Mouse (Mus musculus) kidney, adult 18-20 months (tissue): ENCODE data around the gene Fam193a.

Source experiments
- DNase-seq: peaks from one replicate; pipeline ENCODE4 v3.0.0; 2021

Gene Fam193a

DNA sequence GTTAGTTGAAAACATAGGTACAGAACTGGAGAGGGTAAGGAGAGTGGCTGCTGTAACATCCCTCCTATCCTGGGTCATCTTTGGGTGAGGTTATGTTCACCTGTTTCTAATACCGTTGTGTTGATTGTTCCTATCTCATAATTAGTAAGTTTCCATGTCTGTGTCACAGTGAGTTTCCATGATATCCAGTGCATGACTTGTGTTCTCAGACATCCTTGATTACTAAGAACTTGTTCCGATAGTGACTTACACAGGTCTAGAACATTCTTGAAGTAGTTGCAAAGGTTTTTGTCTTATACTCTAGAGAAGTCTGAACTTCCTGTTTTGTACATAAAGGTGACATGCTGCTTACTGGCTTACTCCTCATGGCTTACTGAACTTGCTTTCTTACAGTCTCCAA is 96.9 kb downstream of the Fam193a start:
- DNase-seq, result no peak

DNA sequence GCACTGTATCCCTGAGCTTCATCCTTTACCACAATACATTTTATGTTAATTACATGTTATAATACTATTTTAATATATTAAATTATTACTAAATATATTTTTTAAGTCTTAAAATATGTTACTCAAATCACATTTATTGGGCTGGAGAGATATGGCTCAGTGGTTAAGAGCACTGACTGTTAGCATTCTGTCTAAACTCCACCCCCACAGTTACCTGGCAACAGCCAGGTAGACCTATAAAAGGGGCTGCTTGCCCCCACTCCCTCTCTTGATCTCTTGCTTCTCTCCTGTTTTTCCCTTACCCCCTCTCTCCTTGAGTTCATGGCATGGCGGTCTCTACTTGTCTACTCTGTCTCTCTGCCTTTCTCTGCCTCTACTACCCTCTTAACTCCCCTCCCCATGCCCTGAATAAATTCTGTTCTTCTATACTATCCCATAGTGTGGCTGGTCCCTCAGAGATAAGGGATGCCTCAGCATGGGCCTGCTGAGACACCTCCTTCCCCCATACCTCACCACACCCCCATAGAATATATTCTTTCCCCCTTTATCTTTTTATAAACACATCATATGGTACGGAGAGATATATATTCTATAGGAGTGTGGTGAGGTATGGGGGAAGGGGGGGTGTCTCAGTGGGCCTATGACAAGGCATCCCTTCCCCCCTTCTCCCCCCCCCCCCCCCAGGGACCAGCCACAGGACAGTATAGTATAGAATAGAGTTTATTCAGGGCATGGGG is 98.5 kb downstream of the Fam193a start:
- DNase-seq, result no peak

DNA sequence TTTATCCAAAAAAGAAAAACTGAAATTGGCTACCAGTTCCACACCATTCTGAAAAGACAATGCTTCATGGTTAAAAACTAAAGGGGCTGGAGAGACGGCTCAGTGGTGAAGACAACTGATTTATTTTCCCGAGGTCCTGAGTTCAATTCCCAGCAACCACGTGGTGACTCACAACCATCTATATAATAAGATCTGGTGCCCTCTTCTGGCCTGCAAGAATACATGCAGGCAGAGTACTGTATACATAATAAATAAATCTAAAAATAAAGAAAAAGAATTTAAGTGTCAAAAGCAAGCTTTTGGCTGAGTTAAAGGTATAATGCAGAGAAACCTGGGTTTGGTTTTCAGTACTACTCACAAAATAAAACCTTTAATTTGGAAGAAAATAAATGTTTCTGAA is 111.2 kb downstream of the Fam193a start:
- no peak for DNase-seq

DNA sequence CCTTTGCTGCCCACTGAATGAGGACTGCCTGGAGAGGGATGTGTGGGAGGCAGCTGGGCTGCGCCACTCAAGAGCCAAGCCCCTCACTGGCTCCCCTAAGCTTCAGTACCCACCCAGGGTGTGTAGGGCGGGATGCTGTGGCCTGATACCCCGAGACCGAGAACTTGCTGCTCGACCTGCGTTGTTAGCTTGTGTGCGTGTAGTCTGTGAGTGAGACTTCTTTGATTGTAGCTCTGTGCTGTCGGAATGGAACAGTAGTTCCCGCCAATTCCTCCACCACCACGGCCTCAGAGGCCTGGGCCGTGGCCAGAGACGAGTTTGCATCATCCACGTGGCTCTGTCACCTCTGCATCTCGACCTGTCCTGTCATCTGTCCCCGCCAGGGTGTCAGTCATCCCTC is 116.0 kb downstream of the Fam193a start:
- DNase-seq, result no peak

DNA sequence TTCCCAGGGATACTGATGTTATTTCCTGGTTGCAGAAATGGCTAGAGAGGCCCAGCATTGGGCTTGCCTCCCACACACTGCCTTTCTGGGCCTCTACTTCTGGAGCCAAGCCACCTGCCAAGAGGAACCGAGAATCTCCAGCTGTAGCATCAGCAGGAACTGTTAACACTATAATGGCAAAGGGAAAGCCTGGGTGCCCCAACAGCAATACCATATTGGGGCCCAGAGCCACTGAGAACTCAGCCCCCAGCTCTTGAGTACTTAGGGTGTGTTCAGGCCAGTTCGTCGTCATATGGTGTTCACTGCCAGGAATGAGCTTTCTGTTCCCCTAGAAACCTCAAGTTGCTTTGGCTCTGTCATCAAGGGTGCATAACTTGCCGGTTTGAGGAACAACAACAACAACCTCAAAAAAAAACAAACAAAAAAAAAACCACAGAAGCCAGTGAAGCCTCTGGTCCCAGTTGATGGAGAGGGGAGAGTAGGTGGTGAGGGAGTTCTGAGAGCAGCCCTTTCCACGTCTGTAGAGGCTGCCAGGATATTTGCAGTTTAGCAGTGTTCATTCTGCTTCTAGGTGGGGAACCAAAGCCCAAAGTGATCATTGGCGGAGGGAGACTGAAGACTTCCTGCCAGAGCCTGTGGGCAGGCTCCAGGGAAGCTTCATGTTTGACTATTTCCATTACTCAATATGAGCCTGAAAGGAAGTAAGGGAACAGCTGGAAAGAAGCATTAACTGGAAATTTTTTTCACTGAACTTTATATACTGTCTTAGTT is 117.8 kb downstream of the Fam193a start:
- no peak for DNase-seq

DNA sequence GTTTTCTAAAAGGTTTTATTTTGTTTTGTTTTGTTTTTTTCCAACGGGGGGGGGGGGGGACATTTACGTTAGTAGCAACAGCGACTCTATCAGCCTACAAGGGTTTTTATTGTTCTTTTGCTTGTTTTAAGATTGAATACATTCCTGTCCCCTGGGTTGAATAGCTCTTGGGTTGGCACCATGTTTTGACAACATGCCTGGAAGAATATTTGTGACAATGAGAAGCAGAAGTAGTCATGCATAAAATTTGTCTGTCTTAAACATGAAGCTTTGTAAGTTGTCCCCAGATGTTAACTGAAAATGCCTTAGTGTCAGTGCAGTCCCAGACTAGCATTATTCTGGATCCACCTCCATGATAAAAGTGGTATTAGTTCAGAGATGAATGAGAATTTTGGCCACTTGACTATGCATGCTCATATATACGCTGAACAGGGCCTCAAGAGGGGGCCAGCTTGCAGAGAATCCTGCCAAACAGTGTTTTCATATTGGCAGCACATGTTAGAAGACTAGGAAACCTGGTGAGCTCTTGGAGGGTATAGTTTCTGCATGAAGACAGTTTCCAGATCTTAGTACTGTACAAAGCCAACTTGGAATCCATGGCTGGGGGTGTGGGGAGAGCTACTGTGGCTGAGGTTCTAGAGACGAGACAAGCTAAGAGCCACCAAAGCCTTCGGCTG is 119.1 kb downstream of the Fam193a start:
- no peak for DNase-seq

DNA sequence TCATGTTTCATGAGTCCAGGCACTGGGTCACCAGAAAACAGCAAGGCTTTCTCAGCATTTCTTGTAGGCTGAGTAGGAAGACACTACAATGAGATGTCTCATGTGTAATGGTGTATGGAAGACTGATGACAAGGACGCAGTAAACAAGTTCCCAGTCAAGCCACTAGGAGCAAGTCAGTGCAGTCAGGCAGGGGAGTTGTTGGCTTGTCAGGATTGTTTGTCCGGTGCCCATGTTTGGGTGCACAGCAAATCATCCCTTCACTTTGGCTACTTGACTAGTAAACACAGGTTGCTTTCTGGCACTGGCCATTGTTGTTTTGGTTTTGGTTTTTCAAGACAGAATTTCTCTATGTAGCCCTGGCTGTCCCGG is 119.7 kb downstream of the Fam193a start:
- DNase-seq, result no peak

DNA sequence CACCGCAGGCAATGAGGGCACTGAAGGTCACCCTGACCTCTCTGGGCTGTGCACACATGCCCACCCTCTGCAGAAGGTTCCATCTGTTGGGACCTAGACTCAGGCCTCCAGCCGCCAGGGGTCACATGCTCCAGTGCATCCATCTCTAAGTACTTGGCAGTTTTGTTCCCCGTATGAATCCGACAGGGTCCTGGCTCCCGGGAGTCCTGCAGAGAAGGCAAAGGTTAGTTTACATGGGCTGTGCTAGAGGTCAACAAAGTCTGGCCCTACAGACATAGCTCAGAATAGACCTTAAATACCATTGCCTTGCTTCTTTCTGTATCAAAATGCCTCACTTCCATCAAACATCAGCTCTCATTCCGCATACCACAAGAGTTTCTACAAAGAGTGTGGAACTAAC is 127.0 kb downstream of the Fam193a start:
- no peak for DNase-seq

DNA sequence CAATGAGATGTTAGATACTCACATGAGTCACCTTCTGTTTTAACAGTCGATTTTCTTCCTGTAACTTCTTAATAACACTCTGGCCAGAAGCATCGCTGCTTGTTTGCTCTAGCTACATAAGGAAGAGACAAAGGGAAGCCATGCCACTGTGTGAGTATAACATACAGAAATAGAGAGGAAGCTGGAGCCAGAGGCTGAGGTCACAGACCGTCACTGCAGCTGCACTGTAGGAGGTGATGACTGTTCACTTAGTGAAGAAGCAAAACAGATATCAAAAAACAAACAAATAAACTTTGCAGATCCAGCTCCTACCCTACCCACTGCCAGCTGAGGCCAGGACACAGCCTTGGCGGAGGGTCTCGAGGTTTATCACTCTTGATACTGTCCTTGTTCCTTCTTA is 131.2 kb downstream of the Fam193a start:
- no peak for DNase-seq

DNA sequence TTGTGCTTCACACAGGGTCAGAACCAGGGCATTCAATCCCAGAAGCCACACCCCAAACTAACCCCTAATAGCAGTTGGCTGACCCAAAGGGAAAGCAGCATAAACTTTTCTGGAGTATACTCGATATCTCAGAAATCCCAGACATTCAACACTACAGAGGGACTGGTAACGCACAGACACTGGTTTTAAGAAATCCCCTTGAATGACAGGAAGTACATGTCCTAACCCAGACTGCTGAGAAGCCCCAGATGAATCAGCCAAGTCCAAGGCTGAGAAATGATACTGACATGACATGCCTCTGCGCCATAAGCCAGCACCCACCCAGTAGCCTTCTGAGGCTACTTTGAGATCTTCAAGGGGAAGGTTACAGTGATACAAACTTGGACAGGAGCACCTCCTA is 131.9 kb downstream of the Fam193a start:
- no peak for DNase-seq

DNA sequence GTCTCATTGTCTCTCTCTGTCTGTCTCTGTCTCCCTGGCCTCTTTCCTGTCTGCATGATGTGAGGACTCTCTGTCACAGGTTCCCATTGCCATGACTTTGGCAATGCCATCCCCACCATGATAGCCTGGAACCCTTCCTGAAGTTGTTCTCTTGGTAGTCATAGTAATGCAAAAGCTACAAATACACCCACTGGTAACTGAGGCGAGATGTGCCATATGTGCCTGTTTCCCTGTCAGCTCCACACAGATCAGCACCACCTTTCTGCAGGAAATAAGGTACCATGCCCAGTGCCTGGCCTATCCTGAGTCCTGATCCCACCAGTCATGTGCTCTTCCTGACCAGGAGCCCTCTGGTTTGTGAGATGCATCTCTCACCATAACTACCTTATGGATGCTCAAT is 132.7 kb downstream of the Fam193a start:
- no peak for DNase-seq

DNA sequence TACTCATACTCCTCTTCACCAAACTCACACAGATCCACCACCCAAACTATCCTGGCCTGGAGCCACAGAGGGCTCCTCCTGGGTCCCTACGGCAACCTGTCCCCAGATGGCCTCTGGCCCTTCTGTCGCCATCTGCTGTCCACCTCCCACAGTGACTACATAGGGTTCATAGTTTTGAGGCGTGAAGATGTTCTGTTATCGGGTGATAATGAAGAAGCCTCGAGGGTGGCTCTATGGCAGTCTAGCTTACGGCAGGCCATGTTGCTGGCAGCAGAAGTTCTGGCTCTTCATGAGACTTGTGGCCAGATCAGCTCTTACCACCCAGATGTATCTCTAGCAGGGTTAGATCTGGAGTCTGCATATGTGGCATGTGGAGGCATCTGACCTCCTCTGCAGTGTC is 133.1 kb downstream of the Fam193a start:
- DNase-seq, result no peak

DNA sequence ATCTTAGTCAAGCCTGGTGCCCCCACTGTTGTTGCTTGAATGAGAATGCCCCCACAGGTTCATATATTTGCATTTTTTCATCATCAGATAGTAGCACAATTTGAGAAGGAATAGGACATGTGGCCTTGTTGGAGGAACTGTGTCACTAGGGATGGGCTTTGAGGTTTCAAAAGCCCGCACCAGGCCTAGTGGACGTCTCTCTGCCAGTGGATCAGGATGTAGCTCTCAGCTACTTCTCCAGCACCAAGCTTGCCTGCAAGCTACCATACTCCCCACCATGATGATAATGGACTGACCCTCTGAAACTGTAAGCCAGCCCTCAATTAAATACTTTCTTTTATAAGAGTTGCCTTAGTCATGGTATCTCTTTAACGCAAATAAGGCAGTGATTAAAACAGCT is 142.8 kb downstream of the Fam193a start:
- DNase-seq, result no peak

DNA sequence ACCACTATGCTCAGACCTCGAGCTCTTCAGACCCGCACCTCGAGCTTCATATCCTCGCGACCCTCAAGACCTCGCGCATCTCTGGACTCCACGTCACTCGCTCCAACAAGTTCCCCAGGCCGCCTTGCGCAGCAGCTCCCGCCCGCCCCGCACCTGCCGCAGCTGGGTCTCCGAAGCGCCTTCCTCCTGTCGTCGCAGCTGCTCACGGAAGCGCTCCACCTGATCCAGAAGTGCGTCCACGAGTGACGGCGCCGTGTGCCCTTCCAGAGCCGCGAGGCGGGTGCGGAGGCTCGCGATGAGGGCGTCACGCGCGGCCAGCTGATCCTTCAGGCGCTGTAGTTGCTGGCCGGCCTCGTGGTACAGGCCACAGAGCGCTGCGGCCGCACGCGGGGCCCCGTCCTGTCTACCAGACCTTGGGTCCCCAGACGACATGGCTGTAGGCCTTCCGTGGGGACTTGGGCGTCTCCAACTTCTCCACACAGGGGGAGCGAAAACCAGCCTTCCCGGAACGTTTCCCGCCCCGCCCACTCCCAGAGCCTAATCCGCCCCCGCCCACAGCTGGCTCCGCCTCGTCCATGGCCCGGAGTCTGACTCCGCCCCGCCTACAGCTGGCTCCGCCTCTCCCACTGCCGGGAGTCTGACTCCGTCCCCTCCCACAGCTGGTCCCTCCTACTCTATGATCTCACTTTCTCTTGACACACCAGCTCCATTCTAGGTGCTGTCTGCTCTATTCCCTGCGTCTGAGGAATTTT is 143.9 kb downstream of the Fam193a start, which contains the start of gene Tnip2:
Tnip2 (minus strand) TSS at position 526 of the 752 bp plus-strand sequence.
- peak; percentile 99 for DNase-seq

DNA sequence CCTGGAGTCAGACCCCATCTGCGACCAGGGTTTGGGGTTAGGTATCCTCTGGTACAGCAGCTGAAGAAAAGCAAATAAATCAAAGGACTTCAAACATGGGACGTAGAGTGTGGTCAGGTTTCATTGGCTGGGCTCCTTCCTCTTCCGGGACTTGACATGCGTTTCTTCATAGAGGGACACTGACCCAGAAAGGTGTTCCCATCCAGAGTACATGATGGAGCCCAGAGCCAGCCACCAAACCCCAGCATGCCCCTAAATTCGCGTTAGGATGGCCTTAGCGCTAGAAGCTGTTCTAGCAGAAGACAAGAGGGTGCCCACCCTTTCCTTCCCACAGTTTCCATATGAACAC is 144.5 kb downstream of the Fam193a start:
- no peak for DNase-seq

DNA sequence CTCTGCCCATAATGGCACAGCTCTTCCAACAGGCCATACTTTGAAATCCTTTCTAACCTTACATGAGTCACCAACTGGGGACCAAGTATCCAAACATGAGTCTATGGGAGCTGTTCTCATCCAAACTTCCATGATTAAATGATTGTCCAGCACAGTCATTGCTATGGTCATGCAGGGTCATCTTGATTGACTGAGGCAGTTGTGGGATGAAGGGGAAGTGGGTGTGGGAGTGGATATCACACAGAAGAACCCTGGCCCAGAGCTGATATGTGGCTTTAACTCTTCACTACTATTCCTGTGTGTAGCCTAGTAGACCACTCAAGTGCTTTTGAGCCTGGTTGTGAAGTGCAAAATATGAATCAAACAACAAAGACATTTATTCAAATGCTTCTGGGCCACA is 145.4 kb downstream of the Fam193a start:
- no peak for DNase-seq

DNA sequence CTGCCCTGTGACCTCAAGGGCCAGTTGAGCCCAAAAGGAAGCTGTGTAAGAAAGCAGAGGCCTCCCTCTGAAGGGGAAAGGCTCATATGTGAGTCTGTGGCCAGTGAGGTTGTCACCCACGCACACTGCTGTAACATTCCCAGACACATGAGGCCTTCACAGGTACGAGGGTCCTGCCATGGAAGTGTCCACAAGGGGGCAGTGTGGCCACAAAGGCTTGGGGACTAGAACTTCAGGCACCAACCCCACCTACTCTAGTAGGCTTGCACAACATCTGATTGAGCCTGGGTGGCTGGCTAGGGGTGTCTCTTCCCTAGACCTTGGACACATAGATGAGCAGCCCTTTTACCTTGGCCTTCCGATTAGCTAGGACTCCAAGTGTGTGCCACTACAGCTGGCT is 148.2 kb downstream of the Fam193a start:
- DNase-seq, result peak; percentile 88

DNA sequence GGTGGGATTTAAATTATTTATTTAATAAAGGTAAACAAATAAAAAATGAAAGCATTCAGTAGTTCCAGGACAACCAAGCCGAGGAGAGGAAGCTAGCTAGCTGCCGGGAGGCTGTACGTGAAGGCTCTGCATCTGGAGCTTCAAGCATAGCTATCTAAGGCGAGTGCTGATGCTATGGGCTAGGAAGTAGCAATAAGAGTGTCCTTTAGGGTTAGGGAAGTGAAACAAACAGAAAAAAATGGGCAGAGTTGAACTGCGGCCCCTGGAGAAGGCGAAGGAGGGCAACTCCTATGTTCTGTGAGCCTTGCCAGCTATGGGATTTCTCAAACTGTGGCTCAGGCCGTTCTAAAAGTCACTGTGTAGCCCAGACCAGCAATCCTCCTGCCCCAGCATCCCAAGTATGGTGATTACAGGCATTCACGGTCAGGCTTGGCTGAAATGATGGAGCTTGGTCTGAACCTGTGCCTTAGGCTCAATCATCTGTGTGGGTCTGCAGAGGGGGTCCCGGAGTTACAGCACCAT is 149.7 kb downstream of the Fam193a start:
- DNase-seq, result no peak

DNA sequence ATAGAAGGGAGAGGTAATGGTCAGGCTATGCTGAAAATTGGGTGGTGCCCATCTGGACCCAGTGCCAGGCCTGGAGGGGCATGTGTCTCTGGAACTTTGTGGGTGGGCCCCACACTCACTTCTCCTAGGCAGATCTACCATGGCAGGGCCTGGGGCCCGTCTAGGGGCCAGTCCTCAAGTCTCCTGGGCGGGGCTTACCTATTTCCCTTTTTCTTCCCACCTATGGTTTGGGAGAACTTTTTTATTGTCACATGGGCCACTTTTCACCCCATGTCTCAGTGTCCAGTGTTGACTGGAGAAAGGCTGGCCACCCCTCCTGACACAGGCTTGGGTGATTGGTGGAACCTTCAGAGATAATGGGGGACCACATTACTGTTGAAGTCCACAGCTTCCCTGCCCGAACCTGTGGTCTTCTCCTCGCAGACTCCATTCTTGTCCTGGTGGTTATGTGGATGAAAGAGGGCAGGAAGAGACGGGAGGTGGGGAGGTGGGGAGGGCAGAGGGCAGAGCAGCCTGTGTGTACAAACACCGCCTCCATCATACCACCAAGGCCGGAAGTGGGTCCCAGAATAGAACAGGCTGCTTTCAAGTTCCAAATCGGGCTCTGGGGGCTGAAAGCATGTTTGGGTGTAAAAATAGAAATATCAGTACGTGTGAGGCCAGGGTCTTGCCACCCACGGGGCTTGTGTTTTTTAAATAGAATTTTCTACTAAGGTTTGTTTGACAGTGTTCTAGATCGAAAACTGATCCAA is 150.9 kb downstream of the Fam193a start:
- no peak for DNase-seq

DNA sequence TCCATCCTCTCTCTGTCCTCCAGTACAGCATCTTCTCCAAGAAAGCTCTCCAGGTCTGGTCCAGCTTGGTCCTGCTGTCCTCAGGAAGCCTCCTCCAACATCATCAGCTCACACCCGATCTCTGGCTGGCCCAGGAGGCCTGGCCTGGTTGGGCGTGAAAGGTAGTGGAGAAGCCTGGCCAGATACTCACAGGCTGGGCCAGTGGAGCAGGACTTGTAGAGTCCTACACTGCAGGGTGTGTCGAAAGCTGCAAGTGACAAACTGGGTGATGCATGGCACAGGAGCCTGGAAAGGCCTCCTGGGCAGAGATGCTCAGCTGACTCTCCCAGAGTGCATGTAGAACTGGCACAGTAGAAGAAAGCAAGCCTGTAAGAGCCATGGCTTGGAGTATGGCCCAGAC is 151.6 kb downstream of the Fam193a start:
- DNase-seq, result no peak

DNA sequence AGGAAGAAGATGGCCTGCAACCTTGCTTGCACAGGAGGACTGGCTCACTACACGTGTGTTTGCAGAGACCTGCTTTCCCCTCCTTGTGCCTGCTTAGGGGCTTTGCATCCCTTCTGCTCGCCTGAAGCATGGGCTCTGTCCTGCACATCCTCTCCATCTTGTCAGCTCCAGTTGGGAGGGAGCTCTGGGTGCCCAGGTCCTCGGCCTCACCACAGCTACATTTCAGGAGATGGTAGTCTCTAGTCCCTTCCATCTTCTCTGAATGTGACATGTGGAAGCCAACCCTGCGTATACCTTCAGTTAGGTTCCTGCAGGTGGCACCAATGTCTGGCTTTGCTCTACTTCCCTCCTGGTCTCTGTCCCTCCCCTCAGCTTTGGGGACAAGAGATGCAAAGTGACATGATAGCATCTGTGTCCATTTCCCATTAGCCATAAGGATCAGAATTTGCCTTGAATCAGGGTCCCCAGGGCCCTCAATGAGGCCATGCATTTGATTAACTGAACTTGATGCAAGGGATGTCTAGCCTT is 154.3 kb downstream of the Fam193a start:
- no peak for DNase-seq

DNA sequence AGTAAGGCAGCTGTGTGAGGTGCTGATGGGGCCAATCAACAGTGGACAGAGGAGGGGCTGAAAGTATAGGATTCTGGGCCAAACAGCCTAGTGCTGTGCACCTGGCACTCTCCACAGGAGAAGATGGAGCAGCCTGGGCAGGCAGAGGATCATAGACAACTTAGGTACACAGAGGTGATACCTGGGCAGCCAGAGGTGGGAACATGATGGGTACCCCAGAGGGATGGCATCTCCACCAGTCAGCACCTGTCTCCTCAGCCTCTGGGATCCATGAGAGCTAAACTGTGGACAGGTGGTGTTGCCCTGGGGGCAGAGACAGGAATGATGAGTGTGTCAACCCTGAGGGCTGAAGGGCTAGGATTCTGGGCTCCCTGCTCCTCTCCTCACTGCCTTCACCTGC is 154.8 kb downstream of the Fam193a start:
- no peak for DNase-seq
